Mouse (Mus musculus): Measurements from ENCODE around the gene Gart. TPM values are rescaled to one million over a fixed set of nuclear protein-coding genes. Genes with fewer than 3 reads are reported as not detected.

The Gart gene
- polyA plus RNA-seq, 1 experiment from 2014 or later = 62.1 TPM

DNA sequence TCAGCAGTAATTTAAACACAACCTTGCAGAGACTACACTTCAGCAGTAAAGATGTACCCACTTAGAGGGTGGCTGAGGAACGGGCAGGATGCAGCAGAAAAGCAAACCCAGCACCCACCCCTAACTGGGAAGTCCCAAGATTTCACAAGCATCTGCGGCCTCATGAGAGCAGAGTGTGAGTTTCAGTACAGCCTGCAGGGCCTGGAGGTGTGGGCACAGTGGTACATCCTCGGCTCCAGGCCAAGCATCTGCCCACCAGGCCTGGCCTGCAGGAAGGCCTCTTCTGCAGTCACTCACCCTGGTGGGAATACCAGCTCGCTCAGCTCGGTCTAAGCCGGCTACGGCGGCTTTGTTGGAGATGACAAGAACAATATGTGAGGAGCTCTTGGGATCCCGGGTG lies 23.7 kb downstream of the Gart start:
- H3K9ac ChIP-seq = no peak overlapping the region
- H3K9me3 ChIP-seq = no peaks in the 10 kb centered on the region
- H3K27ac ChIP-seq (replicated peaks) = no peak overlapping the region
- no peaks in the 10 kb centered on the region for H3K27me3 ChIP-seq
- peaks cover 3% of the 10 kb centered on the region for H3K4me1 ChIP-seq (replicated peaks)
- 93% methylated on average over 9 of the region's 9 CpGs for WGBS
- no peak overlapping the region for H3K4me3 ChIP-seq
- H3K4me2 ChIP-seq = no peak overlapping the region
- H3K36me3 ChIP-seq = peaks cover 82% of the 10 kb centered on the region
- no peak for ATAC-seq (ENCODE audit: low read depth)

DNA sequence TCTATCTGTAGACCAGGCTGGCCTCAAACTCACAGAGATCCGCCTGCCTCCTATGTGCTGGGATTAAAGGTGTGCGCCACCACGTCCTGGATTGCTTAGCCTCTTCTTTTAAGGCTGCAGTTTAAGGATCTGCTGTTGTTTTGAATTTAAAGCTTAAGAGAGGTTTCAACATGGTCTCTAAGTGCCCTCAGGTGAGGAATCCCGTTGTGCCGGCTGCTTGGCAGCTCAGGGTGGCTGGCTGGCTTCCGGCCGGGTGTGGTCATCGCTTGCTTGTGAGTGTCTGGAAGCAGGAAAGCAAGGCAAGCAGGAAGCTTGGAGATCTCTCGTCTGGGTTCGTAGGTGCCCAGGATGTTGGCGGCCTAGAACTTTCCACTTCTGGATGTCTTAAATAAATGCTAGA lies 25.8 kb downstream of the Gart start:
- H3K36me3 ChIP-seq = peaks cover 62% of the 10 kb centered on the region

DNA sequence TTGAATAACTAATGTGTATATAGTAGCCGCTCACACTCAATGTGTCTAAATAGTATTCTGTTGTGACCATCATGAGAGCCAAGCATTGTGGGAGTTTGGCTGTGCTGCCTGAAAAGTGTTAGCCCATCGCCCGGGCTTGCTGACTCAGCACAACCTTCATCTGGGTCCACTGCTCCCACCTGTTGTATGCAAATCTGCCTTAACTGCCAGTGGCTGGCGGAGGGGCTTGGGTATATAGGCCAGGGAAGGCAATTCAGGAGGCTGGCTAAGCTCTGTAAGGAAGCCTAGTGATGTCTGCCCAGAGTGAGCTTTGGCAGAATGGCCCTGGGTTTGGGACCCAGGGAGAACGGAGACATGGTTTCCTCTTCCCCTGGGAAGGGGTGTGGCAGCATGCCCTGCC lies 26.6 kb downstream of the Gart start:
- Histone ChIP-seq H3K27ac (replicated peaks) (no peak overlapping the region), H3K4me2 (no peak overlapping the region), H3K27me3 (no peaks in the 10 kb centered on the region), H3K4me3 (no peak overlapping the region), H3K4me1 (replicated peaks) (peaks cover 5% of the 10 kb centered on the region), H3K36me3 (peaks cover 54% of the 10 kb centered on the region), H3K9me3 (no peaks in the 10 kb centered on the region), H3K9ac (no peak overlapping the region)
- ATAC-seq (ENCODE audit: low read depth) = no peak
- WGBS = 94% methylated on average over 5 of the region's 5 CpGs

More for the DNA sequence above, 25.8 kb downstream of the Gart start:
- peaks cover 5% of the 10 kb centered on the region for H3K4me1 ChIP-seq (replicated peaks)
- H3K9me3 ChIP-seq = no peaks in the 10 kb centered on the region
- no peak overlapping the region for H3K4me3 ChIP-seq
- H3K27me3 ChIP-seq = no peaks in the 10 kb centered on the region
- H3K27ac ChIP-seq (replicated peaks) = no peak overlapping the region
- WGBS = 95% methylated on average over 11 of the region's 11 CpGs
- ATAC-seq (ENCODE audit: low read depth) = no peak
- H3K9ac ChIP-seq = no peak overlapping the region
- no peak overlapping the region for H3K4me2 ChIP-seq

DNA sequence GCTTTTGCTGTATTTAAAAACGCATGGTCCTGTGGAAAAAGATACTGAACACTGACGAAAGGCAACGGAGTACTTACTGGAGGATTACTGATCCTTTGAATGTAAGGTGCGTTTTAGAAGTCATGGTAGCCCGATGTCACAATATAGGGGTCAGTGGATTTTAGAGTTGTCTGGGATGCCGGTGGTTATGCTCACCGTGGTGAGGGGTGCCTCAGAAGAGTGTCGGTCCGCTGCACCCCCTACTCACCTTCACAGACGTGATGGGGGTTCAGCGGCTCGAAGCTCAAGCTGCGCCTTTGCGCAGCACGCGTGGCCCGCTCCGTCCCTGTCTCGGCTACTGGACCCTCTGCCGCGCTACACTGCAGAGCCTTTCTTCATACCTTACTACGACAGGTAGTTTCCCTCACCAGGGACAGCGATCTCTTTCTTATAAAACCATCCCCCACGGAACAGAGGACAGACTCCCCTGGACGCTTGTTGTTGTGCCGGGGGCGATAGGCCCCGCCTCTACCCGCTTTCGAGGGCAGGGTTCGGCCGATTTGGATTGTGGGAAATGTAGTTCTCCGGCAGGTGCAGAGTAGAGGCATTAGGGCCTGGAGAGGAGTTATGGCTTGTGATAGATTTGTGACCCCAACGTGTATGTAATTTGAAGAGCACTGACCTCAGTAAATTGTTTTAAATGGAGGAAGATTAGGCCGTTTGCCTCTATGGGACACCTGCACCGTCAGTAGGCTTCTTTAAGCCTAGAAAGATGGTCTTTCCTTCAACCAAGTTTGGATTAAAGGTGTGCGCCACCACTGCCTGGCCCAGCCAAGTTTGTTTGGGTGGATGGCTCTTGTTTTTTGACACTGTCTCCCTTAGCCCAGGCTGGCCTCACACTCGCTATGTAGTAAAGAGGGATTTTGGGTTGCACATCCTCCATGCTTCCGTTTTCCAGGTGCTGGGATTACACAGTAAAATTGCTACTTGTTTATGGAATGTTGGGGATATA lies 27.9 kb downstream of the Gart start, which contains the start of gene Dnajc28:
Dnajc28 (minus strand) TSS at position 516 of the 991 bp plus-strand sequence.
- peak; percentile 92 for ATAC-seq (ENCODE audit: low read depth)
- WGBS = 10% methylated on average over 39 of the region's 39 CpGs
- peak within 1 kb of the TSS; percentile 64 for H3K4me2 ChIP-seq
- H3K27ac ChIP-seq (replicated peaks) = no peak within 1 kb of the TSS
- peaks cover 42% of the 10 kb centered on the region for H3K36me3 ChIP-seq
- H3K9ac ChIP-seq = peak within 1 kb of the TSS; percentile 82
- peaks cover 5% of the 10 kb centered on the region for H3K4me1 ChIP-seq (replicated peaks)
- H3K4me3 ChIP-seq = peak within 1 kb of the TSS; percentile 73
- H3K27me3 ChIP-seq = no peaks in the 10 kb centered on the region
- H3K9me3 ChIP-seq = no peaks in the 10 kb centered on the region

DNA sequence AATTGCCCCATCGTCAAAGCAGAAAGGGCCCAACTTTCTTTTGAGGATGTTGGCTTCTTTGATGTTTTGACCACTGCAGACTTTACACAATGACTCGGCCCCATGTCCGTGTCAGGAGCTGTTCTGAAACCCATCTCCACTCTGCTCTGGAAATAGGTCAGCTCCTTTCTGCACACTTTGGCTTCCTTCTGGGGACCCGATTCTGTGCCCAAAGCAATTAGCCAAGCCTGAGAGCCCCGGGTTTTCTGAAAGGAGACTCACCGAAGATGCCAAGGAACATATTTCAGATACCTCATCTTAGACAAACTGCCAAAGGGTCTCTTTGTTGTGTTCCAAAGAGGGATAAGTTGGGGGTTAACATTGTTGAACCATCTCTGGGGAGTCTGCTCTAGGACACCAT lies 32.2 kb downstream of the Gart start:
- H3K4me2 ChIP-seq = no peak overlapping the region
- 85% methylated on average over 6 of the region's 6 CpGs for WGBS
- ATAC-seq (ENCODE audit: low read depth) = no peak
- no peak overlapping the region for H3K4me3 ChIP-seq
- H3K27me3 ChIP-seq = no peaks in the 10 kb centered on the region
- H3K36me3 ChIP-seq = no peaks in the 10 kb centered on the region
- no peak overlapping the region for H3K9ac ChIP-seq
- no peaks in the 10 kb centered on the region for H3K9me3 ChIP-seq
- H3K27ac ChIP-seq (replicated peaks) = no peak overlapping the region
- H3K4me1 ChIP-seq (replicated peaks) = peaks cover 5% of the 10 kb centered on the region

DNA sequence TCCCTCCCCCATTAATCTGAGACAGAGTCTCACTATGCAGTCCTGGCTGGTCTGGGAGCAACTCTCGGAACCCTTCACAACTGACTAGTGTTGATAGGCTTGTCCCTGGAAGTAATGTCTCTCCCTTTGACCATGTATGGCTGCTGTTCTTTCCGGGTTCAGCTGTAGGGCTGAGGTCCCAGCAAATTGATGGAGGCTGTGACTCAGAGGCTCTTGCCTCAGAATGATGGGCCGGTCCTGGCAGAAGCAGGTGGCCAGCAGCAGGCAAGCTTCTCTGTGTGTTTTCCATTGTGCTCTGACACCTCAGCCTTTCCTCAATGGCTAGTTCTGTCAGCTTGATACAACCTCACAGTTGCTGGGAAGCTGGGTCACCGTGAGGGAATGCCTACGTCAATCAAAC lies 34.2 kb downstream of the Gart start:
- ATAC-seq (ENCODE audit: low read depth) = no peak
- H3K9ac ChIP-seq = no peak overlapping the region
- H3K4me1 ChIP-seq (replicated peaks) = no peaks in the 10 kb centered on the region
- no peaks in the 10 kb centered on the region for H3K36me3 ChIP-seq
- no peak overlapping the region for H3K4me2 ChIP-seq
- WGBS = 68% methylated on average over 5 of the region's 5 CpGs
- no peak overlapping the region for H3K27ac ChIP-seq (replicated peaks)
- H3K9me3 ChIP-seq = no peaks in the 10 kb centered on the region
- no peak overlapping the region for H3K4me3 ChIP-seq
- no peaks in the 10 kb centered on the region for H3K27me3 ChIP-seq

DNA sequence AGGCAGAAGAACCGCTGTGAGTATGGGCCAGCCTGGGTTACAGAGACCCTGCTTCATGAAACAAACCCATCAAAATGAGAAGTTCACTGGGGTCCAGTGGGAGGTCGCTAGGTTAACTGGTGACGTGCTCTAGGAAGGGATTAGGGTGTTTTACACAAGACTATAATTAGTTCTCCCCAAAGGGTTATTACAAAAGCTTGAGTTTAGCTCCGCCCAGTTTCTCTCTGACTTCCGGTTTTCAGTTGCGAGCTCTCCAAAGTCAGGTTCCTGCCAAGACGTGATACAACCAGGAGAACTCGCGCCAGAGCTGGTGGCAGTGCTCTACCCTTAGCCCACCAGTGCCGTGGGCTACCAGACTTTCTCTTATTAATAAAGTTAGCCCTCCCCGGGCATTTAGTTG lies 35.5 kb downstream of the Gart start:
- Histone ChIP-seq H3K4me2 (no peak overlapping the region), H3K36me3 (no peaks in the 10 kb centered on the region), H3K9me3 (no peaks in the 10 kb centered on the region), H3K27me3 (no peaks in the 10 kb centered on the region), H3K27ac (replicated peaks) (no peak overlapping the region), H3K4me3 (no peak overlapping the region), H3K4me1 (replicated peaks) (no peaks in the 10 kb centered on the region), H3K9ac (no peak overlapping the region)
- ATAC-seq (ENCODE audit: low read depth) = no peak
- WGBS = 77% methylated on average over 11 of the region's 11 CpGs

DNA sequence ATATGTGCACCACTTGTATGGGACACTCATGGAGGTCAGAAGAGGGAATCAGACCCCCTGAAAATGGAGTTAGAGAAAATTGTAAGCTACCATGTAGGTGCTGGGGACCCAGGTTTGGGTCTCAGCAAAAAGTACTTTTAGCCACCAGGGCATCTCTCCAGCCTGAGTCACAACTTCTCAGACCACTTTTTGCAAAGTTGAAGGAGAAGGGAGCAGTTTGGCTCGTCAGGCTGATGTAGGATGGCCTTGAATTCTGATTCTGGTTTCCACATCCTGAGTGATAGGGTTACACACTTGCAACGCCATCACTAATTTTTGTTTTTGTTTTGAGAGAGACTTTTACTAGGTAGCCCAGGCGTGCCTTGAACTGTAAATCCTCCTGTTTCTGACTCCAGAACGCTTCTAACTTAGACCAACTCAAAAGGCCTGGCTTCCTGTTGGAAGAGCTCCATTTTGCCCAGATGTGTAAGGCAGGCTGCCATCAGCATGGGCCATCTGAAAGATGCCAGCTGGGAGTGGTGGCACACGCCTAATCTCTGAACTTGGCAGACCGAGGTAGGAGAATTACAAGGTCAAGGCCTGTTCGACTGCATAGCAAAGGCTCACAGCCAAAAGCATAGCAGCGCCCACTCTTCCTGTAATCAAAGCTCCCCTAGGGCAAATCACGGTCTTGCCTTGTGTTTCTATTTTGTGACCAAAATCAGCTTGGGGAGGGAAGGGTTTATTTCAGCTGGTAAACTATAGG lies 37.1 kb downstream of the Gart start:
- no peak for ATAC-seq (ENCODE audit: low read depth)
- Histone ChIP-seq H3K9me3 (no peaks in the 10 kb centered on the region), H3K36me3 (no peaks in the 10 kb centered on the region), H3K27ac (replicated peaks) (no peak overlapping the region), H3K4me1 (replicated peaks) (no peaks in the 10 kb centered on the region), H3K4me2 (no peak overlapping the region), H3K4me3 (no peak overlapping the region), H3K9ac (no peak overlapping the region), H3K27me3 (no peaks in the 10 kb centered on the region)
- 81% methylated on average over 9 of the region's 9 CpGs for WGBS

DNA sequence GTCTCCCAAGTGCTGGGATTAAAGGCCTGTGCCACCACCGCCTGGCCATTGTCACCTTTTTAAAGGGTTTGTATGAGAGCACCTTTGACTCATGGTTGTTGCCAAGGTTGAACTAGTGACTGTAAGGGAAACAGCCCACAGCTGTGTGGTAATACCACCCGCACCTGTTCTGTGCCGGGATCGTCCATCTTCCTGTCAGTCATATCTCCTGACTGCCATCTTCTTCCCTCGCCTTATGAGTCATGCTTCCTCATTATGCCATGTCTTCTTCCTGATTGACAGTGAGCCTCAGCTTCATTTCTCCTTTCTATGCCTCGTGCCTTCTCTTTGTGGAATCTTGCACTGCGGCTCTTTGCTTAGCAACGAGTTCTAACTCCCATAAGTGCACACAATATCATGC lies 39.8 kb downstream of the Gart start:
- H3K4me1 ChIP-seq (replicated peaks) = no peaks in the 10 kb centered on the region
- no peaks in the 10 kb centered on the region for H3K36me3 ChIP-seq
- no peak overlapping the region for H3K4me3 ChIP-seq
- no peaks in the 10 kb centered on the region for H3K9me3 ChIP-seq
- no peak overlapping the region for H3K27ac ChIP-seq (replicated peaks)
- ATAC-seq (ENCODE audit: low read depth) = no peak
- no peaks in the 10 kb centered on the region for H3K27me3 ChIP-seq
- H3K4me2 ChIP-seq = no peak overlapping the region
- H3K9ac ChIP-seq = no peak overlapping the region
- 91% methylated on average over 8 of the region's 8 CpGs for WGBS

DNA sequence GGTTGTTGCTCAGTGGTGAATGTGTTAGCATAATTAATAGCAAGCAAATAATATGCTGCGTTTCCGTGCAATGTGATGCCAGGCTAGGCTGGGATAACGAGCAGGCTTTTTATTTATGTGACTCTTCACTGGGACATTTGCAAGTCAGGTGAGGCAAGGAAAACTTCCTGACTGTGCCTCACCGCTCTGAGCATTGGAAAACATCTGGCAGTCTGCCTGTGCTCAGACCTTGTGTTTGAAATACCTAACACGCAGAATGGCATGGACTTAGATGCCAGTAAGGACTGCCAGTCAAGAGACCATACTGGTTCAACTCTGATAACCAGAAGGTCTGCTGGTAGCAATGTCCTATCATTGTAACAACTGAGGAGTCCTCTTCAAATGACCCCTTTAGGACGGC lies 41.6 kb downstream of the Gart start:
- H3K4me1 ChIP-seq (replicated peaks) = no peaks in the 10 kb centered on the region
- H3K4me3 ChIP-seq = no peak overlapping the region
- H3K36me3 ChIP-seq = no peaks in the 10 kb centered on the region
- no peaks in the 10 kb centered on the region for H3K27me3 ChIP-seq
- 80% methylated on average over 6 of the region's 6 CpGs for WGBS
- ATAC-seq (ENCODE audit: low read depth) = no peak
- no peaks in the 10 kb centered on the region for H3K9me3 ChIP-seq
- no peak overlapping the region for H3K4me2 ChIP-seq
- no peak overlapping the region for H3K9ac ChIP-seq
- H3K27ac ChIP-seq (replicated peaks) = no peak overlapping the region

DNA sequence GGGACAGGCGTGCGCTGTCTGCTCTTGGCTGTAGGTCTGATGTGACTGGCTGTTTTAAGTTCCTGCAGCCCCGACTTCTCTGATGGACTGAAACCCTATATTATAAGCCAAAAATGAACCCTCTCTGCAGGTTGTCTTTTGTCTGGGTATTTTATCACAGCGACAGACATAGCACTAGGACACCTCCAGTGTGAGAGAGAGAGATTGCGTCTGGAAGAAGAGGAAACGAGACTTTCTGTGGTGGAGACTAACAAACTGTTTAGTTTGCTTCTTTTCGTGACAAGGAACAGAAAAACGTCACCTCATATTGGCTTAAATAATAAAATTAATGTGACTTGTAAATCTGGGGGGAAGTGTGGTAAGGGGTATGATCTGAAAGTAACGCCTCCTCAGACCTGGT lies 45.1 kb downstream of the Gart start:
- ATAC-seq (ENCODE audit: low read depth) = no peak
- WGBS = 63% methylated on average over 9 of the region's 9 CpGs
- Histone ChIP-seq H3K4me1 (replicated peaks) (peaks cover 3% of the 10 kb centered on the region), H3K27ac (replicated peaks) (no peak overlapping the region), H3K9me3 (no peaks in the 10 kb centered on the region), H3K9ac (no peak overlapping the region), H3K4me2 (no peak overlapping the region), H3K36me3 (no peaks in the 10 kb centered on the region), H3K27me3 (peaks cover 10% of the 10 kb centered on the region), H3K4me3 (no peak overlapping the region)

DNA sequence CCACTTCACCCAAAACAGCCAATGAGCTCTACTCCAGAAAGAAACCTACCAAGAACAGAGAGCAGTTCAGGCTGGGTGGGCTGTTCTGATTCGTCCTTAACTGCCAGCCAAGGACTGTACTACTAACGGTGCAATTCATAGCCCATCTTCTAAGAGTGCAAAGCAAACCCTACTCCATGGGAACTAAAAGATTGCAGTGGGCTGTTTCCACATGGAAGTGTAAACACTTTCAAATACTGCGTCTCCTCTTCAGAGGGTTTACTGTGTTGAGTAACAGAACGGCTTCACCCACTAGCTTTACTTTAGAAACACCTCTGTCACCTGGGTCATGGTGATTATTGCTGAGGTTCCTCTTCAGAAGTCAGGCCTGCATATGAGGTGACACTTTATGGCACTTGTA lies 45.7 kb downstream of the Gart start:
- Histone ChIP-seq H3K27ac (replicated peaks) (no peak overlapping the region), H3K9me3 (no peaks in the 10 kb centered on the region), H3K4me1 (replicated peaks) (peaks cover 10% of the 10 kb centered on the region), H3K4me2 (no peak overlapping the region), H3K36me3 (no peaks in the 10 kb centered on the region), H3K9ac (no peak overlapping the region), H3K4me3 (no peak overlapping the region), H3K27me3 (peaks cover 10% of the 10 kb centered on the region)
- no peak for ATAC-seq (ENCODE audit: low read depth)
- WGBS = 64% methylated on average over 4 of the region's 4 CpGs
